Mouse (Mus musculus): Measurements from ENCODE around the gene Gpr152. TPM values are rescaled to one million over a fixed set of nuclear protein-coding genes. Genes with fewer than 3 reads are reported as not detected.

Gpr152 gene
- polyA plus RNA-seq, 1 experiment from 2014 or later: not detected

DNA sequence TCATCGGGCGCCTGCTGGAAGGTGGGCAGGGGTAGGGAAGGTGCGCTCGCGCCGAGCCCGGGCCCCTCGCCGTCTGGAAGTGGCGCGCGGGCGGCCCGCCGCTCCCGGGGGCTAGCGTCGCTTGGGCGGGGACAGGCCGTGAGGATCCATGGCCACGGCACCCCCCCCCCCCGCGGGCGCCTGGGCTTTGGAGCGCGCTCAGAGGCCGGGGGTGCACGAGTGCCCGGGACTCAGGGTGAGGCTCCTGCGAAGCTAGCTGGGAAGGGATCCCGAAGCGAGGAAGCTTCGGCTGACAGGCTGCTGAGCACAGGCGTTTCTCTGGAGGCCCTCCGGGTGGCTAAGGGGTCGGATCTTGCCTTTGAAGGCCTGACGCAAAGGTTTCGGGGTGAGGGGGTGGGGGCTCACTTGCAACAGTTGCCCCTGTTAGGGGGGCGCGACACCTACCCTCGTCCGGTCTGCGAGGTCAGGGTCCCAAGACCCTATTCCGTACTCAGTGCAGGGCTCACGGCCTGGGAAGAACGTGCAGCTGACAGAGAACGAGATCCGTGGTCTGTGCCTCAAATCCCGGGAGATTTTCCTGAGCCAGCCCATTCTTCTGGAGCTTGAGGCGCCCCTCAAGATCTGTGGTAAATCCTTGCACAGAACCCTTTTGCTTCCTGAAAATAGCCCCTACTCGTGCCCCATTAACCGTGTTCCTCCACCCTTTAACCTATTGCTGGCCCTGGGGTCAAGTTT is 52.8 kb downstream of the Gpr152 start:
- Histone ChIP-seq H3K27me3 (ENCODE audit: control insufficient read depth, insufficient read depth, low read length) (no peaks in the 10 kb centered on the region), H3K9ac (ENCODE audit: low read length) (peak overlapping the region; percentile 93), H3K4me3 (ENCODE audit: control insufficient read depth in 1 of 2, insufficient read depth in 1 of 2, low read depth in 1 of 2, low read length in 2 of 2) (peak overlapping the region; percentile 68 to 71), H3K9me3 (ENCODE audit: control insufficient read depth, low read length) (no peaks in the 10 kb centered on the region), H3K27ac (replicated peaks in 1 of 2; ENCODE audit: control insufficient read depth in 1 of 2, insufficient read depth in 1 of 2, low read depth in 2 of 2, low read length in 2 of 2) (peak overlapping the region; percentile 73 to 89), H3K4me1 (ENCODE audit: control insufficient read depth in 2 of 2, insufficient read depth in 2 of 2, low read length in 2 of 2) (peaks cover 20 to 36% of the 10 kb centered on the region in 2 experiments), H3K4me2 (ENCODE audit: low read length) (peak overlapping the region; percentile 94), H3K36me3 (ENCODE audit: control insufficient read depth, insufficient read depth, low read length) (peaks cover 45% of the 10 kb centered on the region)
- under 1% methylated on average over 41 of the region's 52 CpGs for WGBS
- peak; percentile 38 for ATAC-seq (ENCODE audit: insufficient number of reproducible peaks, insufficient read depth, low FRiP score, low read depth)

DNA sequence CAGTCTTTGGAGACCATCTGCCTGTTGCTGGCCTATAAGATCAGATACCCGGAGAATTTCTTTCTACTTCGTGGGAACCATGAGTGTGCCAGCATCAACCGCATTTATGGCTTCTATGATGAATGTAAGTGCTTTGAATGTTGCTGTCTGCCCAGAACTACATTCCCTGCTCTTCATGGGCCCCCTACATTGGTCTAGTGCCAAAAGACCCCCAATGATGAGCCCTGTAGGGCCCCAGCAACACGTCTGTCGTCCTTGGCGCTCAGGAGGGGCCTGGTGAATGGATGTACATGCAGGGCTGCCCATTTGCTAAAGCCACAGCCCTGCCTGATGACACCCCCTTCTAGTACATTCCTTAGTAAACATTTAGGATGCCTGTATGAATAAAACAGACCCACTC is 53.5 kb downstream of the Gpr152 start:
- peaks cover 16 to 32% of the 10 kb centered on the region in 2 experiments for H3K4me1 ChIP-seq (ENCODE audit: control insufficient read depth in 2 of 2, insufficient read depth in 2 of 2, low read length in 2 of 2)
- H3K36me3 ChIP-seq (ENCODE audit: control insufficient read depth, insufficient read depth, low read length): peaks cover 47% of the 10 kb centered on the region
- H3K4me3 ChIP-seq (ENCODE audit: control insufficient read depth in 1 of 2, insufficient read depth in 1 of 2, low read depth in 1 of 2, low read length in 2 of 2): peak overlapping the region; percentile 68 to 71
- no peak for ATAC-seq (ENCODE audit: insufficient number of reproducible peaks, insufficient read depth, low FRiP score, low read depth)
- peak overlapping the region; percentile 94 for H3K4me2 ChIP-seq (ENCODE audit: low read length)
- no peaks in the 10 kb centered on the region for H3K27me3 ChIP-seq (ENCODE audit: control insufficient read depth, insufficient read depth, low read length)
- H3K9ac ChIP-seq (ENCODE audit: low read length): peak overlapping the region; percentile 93
- no peaks in the 10 kb centered on the region for H3K9me3 ChIP-seq (ENCODE audit: control insufficient read depth, low read length)
- WGBS: 52% methylated on average over 6 of the region's 6 CpGs
- H3K27ac ChIP-seq (replicated peaks in 1 of 2; ENCODE audit: control insufficient read depth in 1 of 2, insufficient read depth in 1 of 2, low read depth in 2 of 2, low read length in 2 of 2): peak overlapping the region in 1 of 2 experiments; percentile 89; a peak in 1 of 4 replicates

DNA sequence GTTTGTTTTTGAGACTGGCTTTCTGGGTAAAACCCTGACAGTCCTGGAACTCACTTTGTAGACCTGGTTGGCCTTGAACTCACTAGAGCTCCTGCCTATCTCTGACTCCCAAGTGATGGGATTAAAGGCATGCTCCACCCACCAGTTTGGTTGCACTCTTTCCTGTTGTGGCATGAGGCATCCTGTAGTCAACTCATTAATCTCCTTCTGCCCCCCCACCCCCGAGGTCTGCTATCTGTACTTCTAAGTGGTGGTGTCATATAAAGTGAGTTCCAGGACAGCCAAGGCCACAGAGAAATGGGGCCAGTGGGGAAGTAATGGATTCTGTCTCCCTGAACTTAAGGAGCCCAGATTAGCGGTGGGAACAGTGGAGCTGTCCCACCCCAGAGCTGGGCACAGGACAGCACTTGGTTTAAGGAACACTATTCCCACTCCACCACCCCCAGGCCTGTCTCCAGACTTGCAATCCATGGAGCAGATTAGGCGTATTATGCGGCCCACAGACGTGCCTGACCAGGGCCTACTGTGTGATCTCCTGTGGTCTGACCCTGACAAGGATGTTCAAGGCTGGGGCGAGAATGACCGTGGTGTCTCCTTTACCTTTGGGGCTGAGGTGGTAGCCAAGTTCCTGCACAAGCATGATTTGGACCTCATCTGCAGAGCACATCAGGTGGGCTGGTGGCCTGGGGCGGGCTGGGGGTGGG is 54.6 kb downstream of the Gpr152 start:
- H3K4me2 ChIP-seq (ENCODE audit: low read length): no peak overlapping the region; the same call in 1 of the 2 replicates
- no peaks in the 10 kb centered on the region for H3K27me3 ChIP-seq (ENCODE audit: control insufficient read depth, insufficient read depth, low read length)
- H3K9me3 ChIP-seq (ENCODE audit: control insufficient read depth, low read length): no peaks in the 10 kb centered on the region
- H3K27ac ChIP-seq (replicated peaks in 1 of 2; ENCODE audit: control insufficient read depth in 1 of 2, insufficient read depth in 1 of 2, low read depth in 2 of 2, low read length in 2 of 2): no peak overlapping the region
- ATAC-seq (ENCODE audit: insufficient number of reproducible peaks, insufficient read depth, low FRiP score, low read depth): no peak
- H3K36me3 ChIP-seq (ENCODE audit: control insufficient read depth, insufficient read depth, low read length): peaks cover 57% of the 10 kb centered on the region
- 71% methylated on average over 8 of the region's 8 CpGs for WGBS
- H3K4me1 ChIP-seq (ENCODE audit: control insufficient read depth in 2 of 2, insufficient read depth in 2 of 2, low read length in 2 of 2): peaks cover 16 to 32% of the 10 kb centered on the region in 2 experiments
- peak overlapping the region; percentile 16; the same call in 1 of the 2 replicates for H3K9ac ChIP-seq (ENCODE audit: low read length)
- H3K4me3 ChIP-seq (ENCODE audit: control insufficient read depth in 1 of 2, insufficient read depth in 1 of 2, low read depth in 1 of 2, low read length in 2 of 2): no peak overlapping the region

DNA sequence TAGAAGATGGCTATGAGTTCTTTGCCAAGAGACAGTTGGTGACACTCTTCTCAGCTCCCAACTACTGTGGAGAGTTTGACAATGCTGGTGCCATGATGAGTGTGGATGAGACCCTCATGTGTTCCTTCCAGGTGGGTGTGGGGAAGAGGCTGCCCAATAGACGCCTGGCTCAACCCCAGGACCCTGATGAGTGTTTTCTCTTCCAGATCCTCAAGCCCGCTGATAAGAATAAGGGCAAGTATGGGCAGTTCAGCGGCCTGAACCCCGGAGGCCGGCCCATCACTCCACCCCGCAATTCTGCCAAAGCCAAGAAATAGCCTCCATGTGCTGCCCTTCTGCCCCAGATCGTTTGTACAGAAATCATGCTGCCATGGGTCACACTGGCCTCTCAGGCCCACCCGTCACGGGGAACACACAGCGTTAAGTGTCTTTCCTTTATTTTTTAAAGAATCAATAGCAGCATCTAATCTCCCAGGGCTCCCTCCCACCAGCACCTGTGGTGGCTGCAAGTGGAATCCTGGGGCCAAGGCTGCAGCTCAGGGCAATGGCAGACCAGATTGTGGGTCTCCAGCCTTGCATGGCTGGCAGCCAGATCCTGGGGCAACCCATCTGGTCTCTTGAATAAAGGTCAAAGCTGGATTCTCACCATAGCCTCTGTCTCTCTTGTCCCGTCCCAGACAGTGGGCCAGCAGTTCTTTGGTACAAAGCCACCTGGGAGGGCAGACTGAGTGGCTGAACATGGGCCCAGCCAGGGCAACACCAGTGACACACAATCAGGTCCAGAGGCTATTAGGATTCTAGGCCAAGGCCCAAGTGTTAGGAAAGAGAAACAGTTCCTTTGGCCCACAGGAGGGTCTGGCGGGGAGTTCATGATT is 55.4 kb downstream of the Gpr152 start:
- H3K27me3 ChIP-seq (ENCODE audit: control insufficient read depth, insufficient read depth, low read length): no peaks in the 10 kb centered on the region
- no peak overlapping the region for H3K27ac ChIP-seq (replicated peaks in 1 of 2; ENCODE audit: control insufficient read depth in 1 of 2, insufficient read depth in 1 of 2, low read depth in 2 of 2, low read length in 2 of 2)
- no peak for ATAC-seq (ENCODE audit: insufficient number of reproducible peaks, insufficient read depth, low FRiP score, low read depth)
- H3K9ac ChIP-seq (ENCODE audit: low read length): no peak overlapping the region
- H3K4me2 ChIP-seq (ENCODE audit: low read length): no peak overlapping the region
- peaks cover 66% of the 10 kb centered on the region for H3K36me3 ChIP-seq (ENCODE audit: control insufficient read depth, insufficient read depth, low read length)
- peaks cover 16 to 34% of the 10 kb centered on the region in 2 experiments for H3K4me1 ChIP-seq (ENCODE audit: control insufficient read depth in 2 of 2, insufficient read depth in 2 of 2, low read length in 2 of 2)
- no peaks in the 10 kb centered on the region for H3K9me3 ChIP-seq (ENCODE audit: control insufficient read depth, low read length)
- WGBS: 81% methylated on average over 12 of the region's 12 CpGs
- H3K4me3 ChIP-seq (ENCODE audit: control insufficient read depth in 1 of 2, insufficient read depth in 1 of 2, low read depth in 1 of 2, low read length in 2 of 2): no peak overlapping the region

Other genes starting within 250 kb of the Gpr152 start
- gene Tcirg1, start 232.7 kb upstream of the Gpr152 start, polyA plus RNA-seq (2014; fragmentation: Nextera tagmentation; extraction: Ambion mirVana): 16.1 and 17.1 TPM in 2 replicates
- 479 and 507 TPM in 2 replicates for gene Ndufs8, start 227.0 kb upstream of the Gpr152 start, polyA plus RNA-seq (2014; fragmentation: Nextera tagmentation; extraction: Ambion mirVana)
- gene Aldh3b1, start 210.0 kb upstream of the Gpr152 start, polyA plus RNA-seq (2014; fragmentation: Nextera tagmentation; extraction: Ambion mirVana): 2.3 and 2.9 TPM in 2 replicates
- 11.2 and 14.5 TPM in 2 replicates for gene Unc93b1, start 204.6 kb upstream of the Gpr152 start, polyA plus RNA-seq (2014; fragmentation: Nextera tagmentation; extraction: Ambion mirVana)
- gene Aldh3b3, start 181.1 kb upstream of the Gpr152 start, polyA plus RNA-seq (2014; fragmentation: Nextera tagmentation; extraction: Ambion mirVana): not detected in 2 replicates
- 0.09 and 0.18 TPM in 2 replicates for gene Aldh3b2, start 167.5 kb upstream of the Gpr152 start, polyA plus RNA-seq (2014; fragmentation: Nextera tagmentation; extraction: Ambion mirVana)
- 13.1 and 14.5 TPM in 2 replicates for gene Acy3, start 153.2 kb upstream of the Gpr152 start, polyA plus RNA-seq (2014; fragmentation: Nextera tagmentation; extraction: Ambion mirVana)
- gene Tbx10, start 147.0 kb upstream of the Gpr152 start, polyA plus RNA-seq (2014; fragmentation: Nextera tagmentation; extraction: Ambion mirVana): not detected in 2 replicates
- 73.2 and 74.1 TPM in 2 replicates for gene Nudt8, start 139.2 kb upstream of the Gpr152 start, polyA plus RNA-seq (2014; fragmentation: Nextera tagmentation; extraction: Ambion mirVana)
- 4.3 and 4.6 TPM in 2 replicates for gene Gm49405, start 139.2 kb upstream of the Gpr152 start, polyA plus RNA-seq (2014; fragmentation: Nextera tagmentation; extraction: Ambion mirVana)
- gene Doc2g, start 136.5 kb upstream of the Gpr152 start, polyA plus RNA-seq (2014; fragmentation: Nextera tagmentation; extraction: Ambion mirVana): 85.2 and 90.7 TPM in 2 replicates
- gene Ndufv1, start 127.0 kb upstream of the Gpr152 start, polyA plus RNA-seq (2014; fragmentation: Nextera tagmentation; extraction: Ambion mirVana): 552 and 561 TPM in 2 replicates
- gene Gstp1, start 101.8 kb upstream of the Gpr152 start, polyA plus RNA-seq (2014; fragmentation: Nextera tagmentation; extraction: Ambion mirVana): 399 and 401 TPM in 2 replicates
- 8.0 and 10.3 TPM in 2 replicates for gene Gstp2, start 93.8 kb upstream of the Gpr152 start, polyA plus RNA-seq (2014; fragmentation: Nextera tagmentation; extraction: Ambion mirVana)
- gene Gstp3, start 80.2 kb upstream of the Gpr152 start, polyA plus RNA-seq (2014; fragmentation: Nextera tagmentation; extraction: Ambion mirVana): not detected in 2 replicates
- not detected in 2 replicates for gene Cabp2, start 58.2 kb upstream of the Gpr152 start, polyA plus RNA-seq (2014; fragmentation: Nextera tagmentation; extraction: Ambion mirVana)
- gene Cdk2ap2, start 42.6 kb upstream of the Gpr152 start, polyA plus RNA-seq (2014; fragmentation: Nextera tagmentation; extraction: Ambion mirVana): 62.5 and 63.8 TPM in 2 replicates
- gene Pitpnm1, start 39.8 kb upstream of the Gpr152 start, polyA plus RNA-seq (2014; fragmentation: Nextera tagmentation; extraction: Ambion mirVana): 17.3 TPM in 2 replicates
- 87.3 and 100 TPM in 2 replicates for gene Aip, start 13.9 kb upstream of the Gpr152 start, polyA plus RNA-seq (2014; fragmentation: Nextera tagmentation; extraction: Ambion mirVana)
- gene Cabp4, start 4.2 kb downstream of the Gpr152 start, polyA plus RNA-seq (2014; fragmentation: Nextera tagmentation; extraction: Ambion mirVana): not detected in 2 replicates
- 117 and 122 TPM in 2 replicates for gene Coro1b, start 8.8 kb downstream of the Gpr152 start, polyA plus RNA-seq (2014; fragmentation: Nextera tagmentation; extraction: Ambion mirVana)
- 0.54 and 0.82 TPM in 2 replicates for gene Ptprcap, start 13.8 kb downstream of the Gpr152 start, polyA plus RNA-seq (2014; fragmentation: Nextera tagmentation; extraction: Ambion mirVana)
- 31.4 and 34.4 TPM in 2 replicates for gene Rps6kb2, start 23.6 kb downstream of the Gpr152 start, polyA plus RNA-seq (2014; fragmentation: Nextera tagmentation; extraction: Ambion mirVana)
- gene Carns1, start 35.7 kb downstream of the Gpr152 start, polyA plus RNA-seq (2014; fragmentation: Nextera tagmentation; extraction: Ambion mirVana): 6.5 and 8.7 TPM in 2 replicates
- gene Tbc1d10c, start 51.5 kb downstream of the Gpr152 start, polyA plus RNA-seq (2014; fragmentation: Nextera tagmentation; extraction: Ambion mirVana): 2.2 and 2.6 TPM in 2 replicates
- gene Ppp1ca, start 52.3 kb downstream of the Gpr152 start, polyA plus RNA-seq (2014; fragmentation: Nextera tagmentation; extraction: Ambion mirVana): 708 and 757 TPM in 2 replicates
- gene Rad9a, start 61.9 kb downstream of the Gpr152 start, polyA plus RNA-seq (2014; fragmentation: Nextera tagmentation; extraction: Ambion mirVana): 17.4 and 18.5 TPM in 2 replicates
- 0.78 and 1.2 TPM in 2 replicates for gene Clcf1, start 74.5 kb downstream of the Gpr152 start, polyA plus RNA-seq (2014; fragmentation: Nextera tagmentation; extraction: Ambion mirVana)
- not detected in 2 replicates for gene AC109138.7, start 74.6 kb downstream of the Gpr152 start, polyA plus RNA-seq (2014; fragmentation: Nextera tagmentation; extraction: Ambion mirVana)
- 20.9 and 26.8 TPM in 2 replicates for gene Pold4, start 92.1 kb downstream of the Gpr152 start, polyA plus RNA-seq (2014; fragmentation: Nextera tagmentation; extraction: Ambion mirVana)
- gene Ssh3, start 129.4 kb downstream of the Gpr152 start, polyA plus RNA-seq (2014; fragmentation: Nextera tagmentation; extraction: Ambion mirVana): 7.6 and 8.0 TPM in 2 replicates
- 1.1 and 1.4 TPM in 2 replicates for gene Ankrd13d, start 143.3 kb downstream of the Gpr152 start, polyA plus RNA-seq (2014; fragmentation: Nextera tagmentation; extraction: Ambion mirVana)
- 12.1 and 12.8 TPM in 2 replicates for gene Grk2, start 166.4 kb downstream of the Gpr152 start, polyA plus RNA-seq (2014; fragmentation: Nextera tagmentation; extraction: Ambion mirVana)

All from heart, embryonic 14.5 days (tissue).